Mouse (Mus musculus): Measurements from ENCODE around the gene Wfdc11.
"Not testable (repeated sequence)": the region's sequence is repeated elsewhere in the genome, so short reads cannot be mapped to it uniquely, and the experiment has no call there.

The Wfdc11 gene

DNA sequence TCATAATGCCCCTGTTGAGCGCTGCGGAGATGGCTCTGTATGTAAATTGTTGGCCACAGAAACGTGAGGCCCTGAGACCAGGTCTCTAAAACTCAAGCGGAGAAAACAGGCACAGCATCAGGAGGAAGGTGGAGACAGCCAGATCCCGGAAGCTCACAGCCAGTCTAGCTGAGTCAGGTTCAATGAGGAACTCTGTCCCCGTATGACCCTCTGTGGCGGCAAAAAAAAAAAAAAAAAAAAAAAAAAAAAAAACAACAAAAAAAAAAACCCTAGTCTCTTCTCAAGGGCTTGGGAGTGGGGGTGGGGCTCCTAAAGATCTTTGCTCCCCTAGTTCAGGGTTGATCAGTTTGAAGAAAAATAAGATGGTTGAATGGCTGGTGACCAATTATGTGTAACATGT lies 32.8 kb downstream of the Wfdc11 start:
- DNase-seq (ENCODE audit: low read depth, low spot score): no peak

DNA sequence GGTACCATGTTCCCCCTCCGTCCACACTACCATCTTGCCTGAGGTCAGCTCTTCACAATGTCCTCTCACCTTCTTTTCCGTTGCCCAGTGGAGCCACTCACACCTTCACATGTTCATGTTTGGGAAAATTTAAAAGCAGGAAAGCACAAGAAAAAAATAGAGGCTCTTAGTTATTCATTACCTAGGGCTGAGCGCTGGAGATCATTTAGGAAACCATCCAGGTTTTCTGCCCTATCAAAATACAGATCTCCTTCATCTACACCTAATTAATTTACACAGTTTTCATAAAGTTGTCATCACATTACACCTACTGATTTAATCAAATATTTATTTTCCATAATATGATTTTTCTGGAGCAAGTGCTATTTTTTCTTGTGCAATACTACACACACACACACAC lies 35.2 kb downstream of the Wfdc11 start, which contains the start of gene Wfdc16:
Gene Wfdc16, minus strand, starts transcription at position 101 of the 400 bp plus-strand sequence.
- no peak for DNase-seq (ENCODE audit: low read depth, low spot score)

DNA sequence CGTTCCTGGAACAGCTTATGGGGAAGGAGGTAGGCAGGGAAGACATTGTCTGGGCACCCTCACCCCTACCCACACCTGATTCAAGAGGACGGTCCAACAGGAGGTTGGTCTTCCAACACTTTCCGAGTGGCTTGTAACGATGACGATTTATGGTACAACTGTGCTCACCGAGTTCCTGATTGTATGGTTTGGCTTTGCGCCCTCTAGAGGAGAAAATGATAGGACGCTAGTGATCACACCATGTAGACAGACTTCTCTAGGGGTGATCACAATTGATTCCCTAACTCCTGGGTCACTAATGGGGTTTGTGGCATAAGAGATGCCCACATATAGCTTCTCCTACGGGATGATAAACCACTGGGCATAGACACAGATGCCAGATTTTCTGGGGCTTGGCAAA lies 38.6 kb downstream of the Wfdc11 start:
- DNase-seq (ENCODE audit: low read depth, low spot score): no peak

- DNase-seq (ENCODE audit: low read depth, low spot score): no peak
Observed at GRCm38 (mm10) chr2:164621775-164622174, 52.1 kb downstream of the Wfdc11 start.

- no peak for DNase-seq (ENCODE audit: low read depth, low spot score)
Observed at GRCm38 (mm10) chr2:164619050-164619449, 54.8 kb downstream of the Wfdc11 start.

DNA sequence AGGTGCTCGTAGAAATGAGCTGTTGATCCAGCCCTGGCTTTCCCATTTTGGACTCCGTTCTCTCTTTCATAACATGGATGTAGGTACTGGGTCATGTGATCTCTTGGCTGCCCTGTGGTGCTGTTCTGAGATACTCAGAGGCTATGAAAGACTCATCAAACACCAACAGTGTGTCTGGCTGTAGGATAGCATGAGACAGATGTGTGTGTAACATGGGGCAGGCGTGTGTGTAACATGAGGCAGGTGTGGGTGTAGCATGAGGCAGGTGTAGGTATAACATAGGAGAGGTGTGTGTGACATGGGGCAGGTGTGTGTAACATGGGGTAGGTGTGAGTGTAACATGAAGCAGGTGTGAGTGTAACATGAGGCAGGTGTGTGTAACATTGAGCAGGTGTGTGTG lies 58.5 kb downstream of the Wfdc11 start:
- no peak for DNase-seq (ENCODE audit: low read depth, low spot score)

GRCm38 (mm10) chr2:164613471-164613870 lies 60.4 kb downstream of the Wfdc11 start, which contains the start of the genes Wfdc6b and Wfdc8:
Wfdc6b (plus strand) TSS chr2:164613522.
Wfdc8 (minus strand) TSS chr2:164613626.
- DNase-seq (ENCODE audit: low read depth, low spot score): not testable (repeated sequence)
